Mouse (Mus musculus): ENCODE results near the gene Aip.
A peak's percentile ranks its signal among the peaks of the same experiment; 100 is the strongest.
"Not testable (repeated sequence)": the region's sequence is repeated elsewhere in the genome, so short reads cannot be mapped to it uniquely, and the experiment has no call there.

The Aip gene

DNA sequence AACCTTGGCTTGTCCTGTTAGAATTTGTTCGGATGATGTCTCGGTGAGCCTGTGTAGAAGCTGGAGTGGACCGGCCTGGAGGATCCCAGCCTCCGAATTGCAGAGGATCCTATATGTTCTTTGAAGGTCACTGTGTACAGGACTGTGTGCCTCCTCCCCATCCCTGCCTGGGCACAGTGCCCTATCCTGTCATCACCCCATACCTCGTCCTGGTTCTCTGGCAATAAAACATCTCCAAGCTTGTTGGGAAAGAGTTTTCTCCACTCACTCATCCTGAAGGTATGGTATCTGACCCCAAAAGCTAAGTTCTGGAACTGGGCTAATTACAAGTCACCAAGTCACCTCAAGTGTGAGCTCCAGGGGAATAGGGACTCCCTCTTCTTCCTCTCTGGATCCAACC lies 38.6 kb downstream of the Aip start:
- no peak for DNase-seq

DNA sequence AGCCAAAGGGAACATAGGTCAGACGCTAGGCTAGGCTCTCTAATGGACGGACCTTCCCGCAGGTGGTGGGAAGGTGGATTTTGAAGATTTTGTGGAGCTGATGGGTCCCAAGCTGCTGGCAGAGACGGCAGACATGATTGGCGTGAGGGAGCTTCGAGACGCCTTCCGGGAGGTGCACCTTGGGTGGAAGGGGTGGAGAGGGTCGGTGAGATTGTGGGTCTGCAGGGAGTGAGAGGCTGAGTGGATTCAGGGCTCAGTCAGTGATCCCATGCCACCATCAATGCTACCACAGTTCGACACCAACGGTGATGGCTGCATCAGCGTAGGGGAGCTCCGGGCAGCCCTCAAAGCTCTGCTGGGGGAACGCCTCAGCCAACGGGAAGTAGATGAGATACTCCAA lies 39.5 kb downstream of the Aip start:
- no peak for DNase-seq

DNA sequence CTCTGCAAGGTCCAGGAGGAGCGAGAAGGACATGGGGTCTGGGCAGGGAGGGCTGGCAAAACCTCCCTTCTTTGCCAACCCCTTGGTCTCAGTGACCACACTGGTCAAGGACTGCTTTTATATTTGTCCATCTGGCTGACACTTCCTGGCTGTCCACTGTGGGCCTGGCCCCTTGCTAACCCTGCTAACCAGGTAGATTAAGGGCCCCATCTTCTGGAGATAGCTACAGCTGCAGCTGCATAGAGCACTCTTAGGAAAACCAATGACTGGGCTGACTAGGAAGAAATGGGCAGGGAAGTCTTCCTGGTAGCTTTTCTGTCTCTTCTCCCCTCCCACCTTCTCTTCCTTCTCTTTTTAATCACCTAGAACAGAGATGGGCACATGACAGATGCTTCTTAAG lies 40.7 kb downstream of the Aip start:
- no peak for DNase-seq

DNA sequence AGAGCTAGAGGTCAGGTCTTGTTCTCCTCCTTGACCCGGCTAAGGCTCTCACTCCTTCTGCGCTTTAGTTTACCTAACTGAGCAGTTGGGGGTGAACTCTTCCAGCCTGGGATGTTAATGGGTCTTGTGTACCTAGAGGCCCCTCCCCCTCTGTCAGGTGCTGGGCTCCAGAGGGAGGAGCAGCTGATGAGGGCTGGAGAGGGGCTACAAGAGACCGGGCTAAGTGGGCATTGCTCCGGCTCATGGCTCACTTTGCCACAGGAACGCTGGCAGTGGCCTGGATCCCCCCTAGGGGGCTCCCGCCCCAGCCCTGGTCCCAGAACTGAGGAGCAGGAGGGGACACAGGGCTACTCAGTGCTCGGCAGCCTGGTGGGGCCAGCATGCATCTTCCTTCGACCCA lies 41.8 kb downstream of the Aip start:
- DNase-seq, result no peak

DNA sequence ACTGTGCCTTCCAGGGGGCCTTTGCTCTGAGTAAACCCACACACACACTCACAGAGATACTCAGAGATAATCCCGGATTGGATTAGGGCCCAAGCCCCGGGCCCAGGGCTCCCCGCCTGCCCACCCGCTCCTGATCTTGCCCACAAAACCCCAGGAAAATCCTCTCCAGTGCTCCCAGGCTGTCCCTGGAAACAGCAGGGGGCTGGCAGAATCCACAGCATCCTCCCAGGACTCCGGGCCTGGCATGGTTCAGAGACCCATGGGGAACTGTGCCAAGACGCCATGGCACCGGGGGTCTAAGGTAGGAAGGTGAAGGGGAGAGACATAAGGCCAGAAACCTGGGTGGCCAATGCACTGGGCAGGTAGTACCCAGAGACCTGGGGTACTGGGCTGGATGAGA lies 42.3 kb downstream of the Aip start:
- DNase-seq, result no peak

DNA sequence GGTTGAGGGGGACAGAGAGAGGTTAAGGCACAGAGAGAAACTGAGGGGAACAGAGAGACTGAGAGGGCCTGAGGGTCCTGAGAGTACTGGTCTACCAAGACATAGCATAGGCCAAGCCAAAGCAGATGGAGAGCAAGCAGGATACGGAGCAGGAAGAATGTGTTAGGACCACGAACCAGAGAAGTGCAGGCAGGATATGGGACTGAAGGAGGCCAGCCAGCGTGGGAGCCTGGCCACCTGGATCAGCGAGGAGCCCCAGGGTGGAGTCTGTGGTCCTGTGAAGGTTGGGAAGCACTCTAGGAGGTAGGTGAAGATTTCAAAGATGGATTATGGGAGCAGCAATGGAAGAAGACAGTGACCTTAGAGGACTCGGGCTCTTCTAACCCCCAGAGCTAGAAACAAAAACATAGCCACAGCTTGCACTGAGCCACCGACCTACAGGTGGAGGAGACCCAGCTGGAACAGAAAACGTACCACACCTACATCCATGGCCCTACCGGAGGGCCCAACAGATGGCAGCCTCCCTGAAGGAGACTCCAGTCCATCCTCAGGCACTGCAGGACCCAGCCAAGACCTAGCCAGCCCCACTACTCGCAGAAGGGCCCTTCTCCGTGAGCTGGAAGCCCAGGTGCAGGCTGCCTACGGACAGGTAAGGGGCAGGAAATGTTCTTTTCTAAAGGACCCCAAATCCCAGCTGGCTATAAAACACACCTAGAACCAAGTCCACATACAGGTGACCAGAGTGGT lies 43.3 kb downstream of the Aip start:
- peak; percentile 39 to 45 for DNase-seq

DNA sequence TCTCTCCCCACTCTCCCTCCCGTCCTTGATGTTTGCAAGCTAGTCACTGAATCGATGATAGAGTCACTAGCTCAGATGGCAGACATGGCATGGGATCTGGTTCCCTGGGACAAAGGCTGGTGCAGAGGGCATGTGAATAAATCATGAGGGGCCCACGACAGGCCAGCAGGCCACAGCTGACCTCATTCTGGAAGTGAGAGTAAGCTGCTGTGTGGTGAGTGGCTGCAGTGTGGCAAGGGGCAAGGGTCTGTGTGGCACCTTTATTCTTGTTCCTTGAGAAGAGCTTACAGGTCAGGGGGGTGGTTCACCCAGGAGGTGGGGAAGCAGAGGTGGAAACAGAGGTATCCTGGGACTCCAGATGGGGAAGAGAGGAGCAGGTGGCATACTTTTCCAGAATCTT lies 44.3 kb downstream of the Aip start, which contains the start of gene Cabp2:
TSS of gene Cabp2 (plus strand) at position 185 of the 400 bp plus-strand sequence.
- no peak for DNase-seq

DNA sequence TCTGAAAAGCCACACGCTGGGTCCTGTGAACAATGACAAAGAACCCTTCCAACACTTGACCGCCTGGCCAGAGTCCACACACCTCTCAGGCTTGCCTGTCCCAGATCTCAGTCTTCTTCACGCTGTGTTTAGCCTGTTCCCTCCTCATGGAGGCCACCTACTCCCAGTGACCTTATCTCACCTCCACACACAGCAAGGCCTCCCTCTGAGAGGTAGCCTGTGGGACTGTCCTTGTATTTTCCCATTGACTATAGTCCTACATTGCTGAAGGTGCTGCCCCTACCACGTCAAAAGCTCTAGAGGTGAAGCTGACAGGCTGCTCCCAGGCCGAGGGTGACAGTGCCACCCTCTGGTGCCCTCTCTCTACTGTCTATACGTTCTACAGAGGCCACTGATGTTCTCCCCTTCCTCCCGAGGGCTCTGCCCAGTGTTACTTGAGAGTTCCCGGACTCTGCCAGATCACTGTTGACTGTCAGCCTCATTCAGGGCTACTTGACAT lies 45.1 kb downstream of the Aip start:
- DNase-seq, result peak; percentile 85 to 86

DNA sequence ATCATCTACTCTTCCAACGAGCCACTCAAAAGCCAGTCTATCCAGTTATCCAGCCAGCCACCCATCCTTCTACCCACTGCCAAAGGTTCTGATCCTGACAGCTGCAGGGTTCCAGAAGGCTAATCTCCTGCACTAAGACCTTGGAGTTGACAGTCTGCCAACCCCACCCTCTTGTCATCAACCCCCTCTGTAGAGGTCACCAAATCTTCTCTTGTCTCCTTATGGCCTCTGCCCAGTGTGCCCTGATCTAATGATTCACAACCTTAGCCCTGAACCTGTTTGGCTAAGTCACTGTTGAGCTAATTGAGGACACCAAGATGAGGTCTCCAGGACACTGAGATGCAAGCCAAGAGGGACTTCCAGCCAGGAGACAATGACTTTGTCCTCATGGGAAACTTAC lies 46.1 kb downstream of the Aip start:
- no peak for DNase-seq

DNA sequence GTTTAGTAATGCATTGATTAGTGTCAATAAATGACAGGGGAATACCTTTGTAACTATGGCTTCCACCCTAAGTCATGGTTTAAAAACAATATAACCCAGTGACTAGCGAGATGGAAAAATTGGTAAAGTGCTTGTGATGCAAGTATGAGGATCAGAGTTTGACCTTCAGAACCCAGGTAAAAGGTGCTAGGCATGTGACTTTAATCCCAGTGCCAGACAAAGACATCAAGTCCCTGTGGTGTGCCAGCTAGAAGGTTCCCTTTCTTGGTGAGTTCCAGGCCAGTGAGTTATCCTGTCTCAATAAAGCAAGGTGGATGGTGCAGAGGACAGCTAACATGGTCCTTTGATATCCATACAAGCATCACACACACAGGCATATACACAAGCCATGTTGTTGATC lies 50.1 kb downstream of the Aip start:
- DNase-seq, result no peak

DNA sequence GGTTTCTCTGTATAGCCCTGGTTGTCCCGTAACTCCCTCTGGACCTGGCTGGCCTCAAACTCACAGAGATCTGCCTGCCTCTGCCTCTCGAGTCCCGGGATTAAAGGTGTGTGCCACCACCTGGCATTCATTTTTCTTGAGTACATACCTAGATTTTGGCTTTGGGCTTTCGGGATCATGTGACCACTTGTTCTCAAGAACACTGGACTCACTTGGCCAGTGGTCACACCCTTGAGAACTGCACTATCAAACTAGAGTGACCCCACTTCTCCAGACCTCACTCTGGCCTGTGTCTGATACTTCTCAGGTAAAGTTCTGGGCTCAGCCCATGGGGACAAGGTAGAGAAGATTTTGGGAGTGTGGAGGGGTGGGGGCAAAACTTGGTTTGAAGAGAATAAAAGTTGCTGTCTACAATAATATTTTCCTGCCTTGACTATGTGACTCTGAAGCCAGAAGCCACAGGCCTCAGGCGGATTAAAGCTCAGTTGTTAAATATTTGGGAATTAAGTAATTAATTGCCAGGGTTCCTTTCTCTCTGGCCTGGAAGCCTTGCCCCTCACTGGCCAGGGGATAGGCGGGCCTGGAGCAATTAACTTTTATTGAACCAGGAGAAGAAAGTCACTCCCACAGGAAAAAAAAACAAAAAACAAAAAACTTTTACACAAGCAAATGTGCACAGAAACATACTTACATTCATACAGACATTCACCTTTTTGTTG lies 52.8 kb downstream of the Aip start:
- DNase-seq, result no peak

DNA sequence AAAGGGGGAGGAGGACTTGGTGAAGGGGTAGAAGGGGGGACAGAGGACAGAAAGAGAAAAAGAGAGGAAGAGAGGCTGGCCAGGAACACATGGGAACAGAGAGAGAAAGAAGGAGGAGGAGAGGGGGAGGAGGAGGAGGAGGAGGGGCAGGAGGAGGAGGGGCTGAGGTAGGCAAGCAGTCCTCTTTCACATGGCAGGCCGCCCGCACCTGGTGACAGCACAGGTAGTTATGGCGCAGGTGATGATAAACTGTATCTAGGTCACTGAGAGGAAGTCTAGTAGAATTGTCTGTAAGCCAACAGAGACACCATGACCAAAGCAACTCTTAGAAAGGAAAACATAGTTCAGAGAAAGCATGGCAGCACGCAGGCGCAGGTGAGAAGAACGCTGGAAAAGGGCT lies 54.3 kb downstream of the Aip start:
- peak in 1 of 2 experiments; percentile 42 for DNase-seq

DNA sequence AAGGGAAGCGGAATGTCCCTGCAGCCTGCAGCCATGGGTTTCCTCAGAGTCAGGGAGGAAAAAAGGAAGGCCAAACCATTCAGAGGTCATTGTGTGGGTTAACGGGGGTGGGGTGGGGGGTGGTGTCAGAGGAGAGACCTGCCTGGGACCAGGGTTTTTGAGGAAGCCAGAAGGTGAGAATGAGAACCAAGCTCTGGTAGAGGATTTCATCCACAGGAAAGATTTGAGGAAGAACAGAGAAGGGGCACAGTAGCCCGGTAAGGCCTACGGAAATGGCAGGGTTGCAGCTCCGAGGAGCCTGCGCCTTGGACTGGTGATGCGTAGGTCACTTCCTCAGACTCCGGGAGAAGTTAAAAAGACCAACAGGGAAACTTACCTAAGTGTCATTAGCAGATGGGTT lies 54.9 kb downstream of the Aip start:
- DNase-seq, result no peak

DNA sequence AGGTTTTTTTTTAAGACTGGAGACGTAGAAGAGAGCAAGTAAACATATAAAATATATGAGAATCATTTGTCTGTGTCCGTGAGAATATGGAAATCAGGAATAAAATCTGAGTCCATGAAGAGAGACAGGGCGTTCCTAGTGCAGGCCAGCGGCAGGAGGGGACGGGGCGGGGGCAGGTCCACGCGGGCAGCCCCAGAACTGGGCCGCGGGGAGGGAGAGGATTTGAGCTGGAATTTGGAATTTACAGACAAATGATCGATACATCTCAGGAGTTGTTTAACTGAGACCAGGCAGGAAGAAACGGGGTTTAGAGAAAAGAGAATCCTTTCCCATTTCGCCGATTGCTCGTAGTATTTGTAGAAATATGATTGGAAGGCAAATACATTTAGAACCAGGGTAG lies 55.3 kb downstream of the Aip start:
- no peak for DNase-seq

DNA sequence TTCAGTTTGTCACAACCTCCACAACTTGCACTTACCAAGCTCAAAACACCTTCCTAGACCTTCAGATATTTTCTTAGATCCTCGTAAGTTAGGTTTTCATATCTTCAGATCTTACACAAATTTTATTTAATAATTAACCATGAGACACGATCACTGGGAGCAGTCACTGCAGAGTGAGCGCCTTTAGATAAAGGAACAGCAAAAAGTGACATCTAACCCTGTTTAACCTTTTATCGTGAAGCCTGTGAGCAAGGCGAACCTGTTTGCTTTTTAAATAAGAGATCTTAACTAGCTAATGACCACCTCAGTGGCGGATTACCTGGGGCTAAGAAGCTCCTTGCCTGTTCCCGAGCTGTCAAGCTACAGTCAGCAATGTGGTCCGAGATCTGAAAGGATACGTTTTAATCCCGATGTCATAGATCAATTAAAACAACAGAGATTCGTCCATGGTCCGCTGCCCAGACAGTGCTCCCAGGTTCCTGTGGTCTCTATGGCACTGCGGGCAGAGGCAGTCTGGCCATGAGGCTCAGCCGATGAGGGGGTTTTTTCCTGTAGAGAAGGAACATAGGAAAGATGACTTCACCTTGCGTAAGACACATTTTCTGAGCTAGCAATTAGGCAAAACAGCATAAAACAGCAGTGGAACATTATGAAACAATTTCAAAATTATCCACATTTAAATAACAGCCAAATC lies 56.8 kb downstream of the Aip start:
- DNase-seq, result no peak

DNA sequence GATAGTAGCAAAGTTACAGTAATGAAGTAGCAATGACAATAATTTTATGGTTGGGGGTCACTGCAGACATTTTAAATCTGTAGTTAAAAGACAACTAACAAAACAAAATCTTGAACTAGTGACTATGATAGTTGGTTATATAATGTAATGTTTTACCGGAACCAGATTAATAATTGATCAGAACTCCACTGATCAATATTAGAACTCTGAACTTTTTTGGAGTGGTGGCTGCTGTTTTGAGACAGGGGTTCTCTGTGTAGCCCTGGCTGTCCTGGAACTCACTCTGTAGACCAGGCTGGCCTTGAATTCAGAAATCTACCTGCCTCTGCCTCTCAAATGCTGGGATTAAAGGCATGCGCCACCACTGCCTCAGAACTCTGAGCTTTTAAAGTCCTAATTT lies 57.4 kb downstream of the Aip start:
- DNase-seq, result not testable (repeated sequence)

DNA sequence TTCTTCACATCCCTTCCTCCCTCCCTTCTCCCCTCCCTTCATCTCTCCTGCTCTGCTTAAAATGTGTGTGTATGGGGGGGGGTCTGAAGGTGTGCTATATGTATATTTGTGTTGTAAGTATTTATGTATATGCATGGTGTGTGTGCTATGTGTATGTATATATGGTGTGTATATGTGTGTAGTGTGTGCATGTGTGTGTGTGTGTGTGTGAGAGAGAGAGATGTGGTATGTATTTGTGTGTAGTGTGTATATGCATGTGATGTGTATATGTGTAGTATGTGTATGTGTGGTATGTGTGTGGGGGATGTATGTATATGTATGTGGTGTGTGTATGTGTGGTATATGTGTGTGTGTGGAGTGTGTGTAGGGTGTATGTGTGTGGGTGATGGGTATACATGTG lies 58.8 kb downstream of the Aip start:
- DNase-seq, result no peak

DNA sequence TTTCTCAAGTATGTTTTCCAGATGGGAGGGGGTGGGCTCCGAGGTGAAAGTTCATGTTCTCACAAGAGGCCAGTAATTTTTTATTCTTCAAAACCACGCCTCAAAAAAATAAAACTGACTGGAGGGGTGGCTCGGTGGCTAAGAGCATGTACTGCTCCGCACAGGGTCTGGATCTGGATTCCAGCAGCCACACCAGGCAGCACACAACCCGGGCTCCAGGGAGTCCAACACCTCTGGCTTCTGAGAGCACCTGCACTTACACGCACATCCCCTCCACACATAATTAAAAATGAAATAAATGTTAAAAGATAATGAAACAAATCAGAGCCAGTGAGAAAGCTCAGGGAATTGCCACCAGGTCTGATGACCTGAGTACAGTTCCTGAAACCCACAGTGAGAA lies 59.4 kb downstream of the Aip start:
- no peak for DNase-seq

DNA sequence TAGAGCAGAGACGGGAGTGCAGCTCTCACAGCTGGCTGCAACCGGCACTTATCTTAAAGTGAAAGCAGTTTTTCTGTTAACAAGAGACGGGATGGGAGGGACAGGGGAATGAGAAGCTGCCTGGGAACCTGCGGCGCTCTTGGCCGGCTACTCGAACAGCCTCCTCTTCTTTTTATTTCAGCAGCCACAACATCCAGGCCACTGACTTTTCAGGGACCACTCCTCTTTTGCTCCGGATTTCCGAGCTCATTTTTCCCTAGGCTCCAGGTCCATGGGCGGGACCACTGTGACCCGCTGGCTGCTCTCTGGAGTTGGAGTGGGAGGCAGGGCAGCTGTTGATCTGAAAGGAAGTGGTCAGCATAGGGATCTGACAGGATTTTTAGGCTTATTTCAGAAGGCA lies 61.2 kb downstream of the Aip start:
- not testable (repeated sequence) for DNase-seq

Measured in cerebellum, postnatal 36 days (tissue).